Comparison of ENCODE assay signal across 22 mouse cellular contexts in genomic region chr11:87675606-87676005, GRCm38 (mm10). TPM values are rescaled to one million over a fixed set of nuclear protein-coding genes. Genes with fewer than 3 reads are reported as not detected.
A peak's percentile ranks its signal among the peaks of the same experiment; 100 is the strongest.
DNase-seq lines count a peak whose midpoint lies in the region; ATAC-seq lines count a peak whose summit lies in the region.
"Had no signal": no experiment of that assay in that cellular context is flagged by ENCODE, and none has a peak within 500 bp of the region (broad histone marks: within the 10 kb centered on the region; RNA-seq: fewer than 3 reads in every experiment).

No protein-coding gene starts in this region.

- no peaks in the 10 kb centered on the region for H3K36me3 ChIP-seq in heart, embryonic 12.5 days

- ATAC-seq in heart, embryonic 12.5 days (ENCODE audit: insufficient number of reproducible peaks, low FRiP score), result no peak
- ATAC-seq: activated CD4-positive, CD25-positive, alpha-beta regulatory T cell, adult 4 months; CD4-positive, CD25-positive, alpha-beta regulatory T cell, adult 4 months; Patski had no signal

- no peak overlapping the region for H3K9ac ChIP-seq in heart, embryonic 12.5 days

- H3K27ac ChIP-seq in heart, embryonic 12.5 days (ENCODE audit: poor library complexity, severe bottlenecking), result no peak overlapping the region

- no peaks in the 10 kb centered on the region for H3K9me3 ChIP-seq in heart, embryonic 12.5 days (replicated peaks)
- H3K9me3 ChIP-seq: G1E had no signal

- H3K4me2 ChIP-seq in heart, embryonic 12.5 days, result no peak overlapping the region

- DNase-seq in heart, adult 11 months, result peak; percentile 61
- peak; percentile 60 for DNase-seq in testis, postnatal 10 days (ENCODE audit: low spot score)
- peak; percentile 59 for DNase-seq in testis, postnatal 14 days (ENCODE audit: low spot score)
- no peak for DNase-seq in right cerebral cortex, adult 18-20 months
- no peak for DNase-seq in kidney, adult 9 months
- DNase-seq: adrenal gland, adult 2 months; adrenal gland, adult 8-10 months; adrenal gland, postnatal 10 days; adrenal gland, postnatal 14 days; adrenal gland, postnatal 25 days; adrenal gland, postnatal 36 days; B cell, adult 2 months; cerebellum, adult 11 months; cerebellum, adult 11-12 months; cerebellum, adult 18-20 months had no signal

- no peak overlapping the region for H3K4me3 ChIP-seq in heart, embryonic 12.5 days

- 84% methylated on average over 6 of the region's 6 CpGs for WGBS in heart, embryonic 12.5 days

- 0 out of 2 replicates have a peak, but pooled peaks cover 4% of the 10 kb centered on the region for H3K27me3 ChIP-seq in heart, embryonic 12.5 days (replicated peaks)
- H3K27me3 ChIP-seq: CH12.LX, Patski had no signal

- H3K4me1 ChIP-seq in heart, embryonic 12.5 days (replicated peaks), result no peaks in the 10 kb centered on the region

RNA-seq across cellular contexts. Expression of gene Rnf43, which starts 13.1 kb away (rescaled TPM):
- 1.4 and 1.9 TPM in 2 replicates for polyA plus RNA-seq in heart, embryonic 12.5 days (2016; fragmentation: Nextera tagmentation; extraction: Ambion mirVana)
- polyA plus RNA-seq: C2C12 had no signal

RNA-seq across cellular contexts. Expression of gene Hsf5, which starts 58.6 kb away (rescaled TPM):
- polyA plus RNA-seq in heart, embryonic 12.5 days (2016; fragmentation: Nextera tagmentation; extraction: Ambion mirVana), result 0.13 and 0.15 TPM in 2 replicates
- polyA plus RNA-seq: G1E had no signal

Comparison
In these comparisons a context has a peak if more than half of its experiments do, and no peak if none do; other contexts are left out.
1. DNase-seq: peak in heart, adult 11 months (single experiment), testis, postnatal 10 days (single experiment) and testis, postnatal 14 days (single experiment); none in right cerebral cortex, adult 18-20 months (single experiment) and kidney, adult 9 months (single experiment).